Mouse (Mus musculus) stomach, embryonic 15.5 days (tissue): ENCODE data around the gene Oser1. TPM values are rescaled to one million over a fixed set of nuclear protein-coding genes. Genes with fewer than 3 reads are reported as not detected.
"Not testable (repeated sequence)": the region's sequence is repeated elsewhere in the genome, so short reads cannot be mapped to it uniquely, and the experiment has no call there.

Experiments used
- ATAC-seq: fragments of 200-750 bp; cut with Nextera tagmentation; 2 replicates; pipeline ENCODE4 v1.8.0; 2017; ENCODE audit warnings: low read depth, moderate number of reproducible peaks, moderate TSS enrichment; ENCODE audit not compliant: insufficient read depth, low FRiP score
- H3K27ac ChIP-seq: fragments of 300-500 bp; sonication (generic); 2 replicates; pipeline ENCODE4 v1.5.1; 2015; ENCODE audit warnings: mild to moderate bottlenecking, inconsistent platforms
- H3K27me3 ChIP-seq: fragments of 300-500 bp; sonication (generic); replicated peaks from 2 replicates; pipeline ENCODE4 v1.6.1; 2015; ENCODE audit warnings: inconsistent platforms
- H3K36me3 ChIP-seq: fragments of 300-500 bp; sonication (generic); 2 replicates; pipeline ENCODE4 v1.6.1; 2015; ENCODE audit warnings: inconsistent platforms
- H3K4me1 ChIP-seq: fragments of 300-500 bp; sonication (generic); 2 replicates; pipeline ENCODE4 v1.6.1; 2015; ENCODE audit warnings: inconsistent platforms
- H3K4me2 ChIP-seq: fragments of 300-500 bp; sonication (generic); 2 replicates; pipeline ENCODE4 v1.6.1; 2015; ENCODE audit warnings: mild to moderate bottlenecking, inconsistent platforms
- H3K4me3 ChIP-seq: fragments of 300-500 bp; sonication (generic); replicated peaks from 2 replicates; pipeline ENCODE4 v1.5.1; 2015; ENCODE audit warnings: inconsistent platforms
- H3K9ac ChIP-seq: fragments of 300-500 bp; sonication (generic); 2 replicates; pipeline ENCODE4 v1.6.1; 2015; ENCODE audit warnings: inconsistent platforms
- H3K9me3 ChIP-seq: fragments of 300-500 bp; sonication (generic); 2 replicates; pipeline ENCODE4 v1.6.1; 2016; ENCODE audit warnings: inconsistent platforms
- WGBS: fragments of 180-500 bp; shearing (Covaris S2); methylation state at CpG from one replicate; pipeline ENCODE4 v1.1.7; 2015; 5-methylcytosine and 5-hydroxymethylcytosine counted together
- polyA plus RNA-seq: library from polyadenylated mRNA; unstranded; fragments of >200 nt; fragmentation: Nextera tagmentation; extraction: Ambion mirVana; gene quantifications from 2 replicates; pipeline ENCODE4 v1.2.1, GENCODE M21; 2015

Oser1 gene
- polyA plus RNA-seq, 1 experiment from 2014 or later = 84.6 TPM

GRCm38 (mm10) chr2:163417830-163418229 lies 6.7 kb downstream of the Oser1 start:
- H3K27ac ChIP-seq = no peak overlapping the region
- H3K4me2 ChIP-seq = peak overlapping the region; percentile 68
- no peak overlapping the region for H3K9ac ChIP-seq
- H3K4me3 ChIP-seq = peak overlapping the region; percentile 95
- ATAC-seq = no peak
- peaks cover 8% of the 10 kb centered on the region for H3K36me3 ChIP-seq
- H3K4me1 ChIP-seq = peaks cover 16% of the 10 kb centered on the region
- H3K9me3 ChIP-seq = no peaks in the 10 kb centered on the region
- no peaks in the 10 kb centered on the region for H3K27me3 ChIP-seq

- Histone ChIP-seq H3K4me1 (peaks cover 16% of the 10 kb centered on the region), H3K4me3 (no peak overlapping the region), H3K9me3 (no peaks in the 10 kb centered on the region), H3K27ac (no peak overlapping the region), H3K9ac (no peak overlapping the region), H3K4me2 (no peak overlapping the region), H3K27me3 (no peaks in the 10 kb centered on the region), H3K36me3 (peaks cover 8% of the 10 kb centered on the region)
- 80% methylated on average over 6 of the region's 6 CpGs for WGBS
- no peak for ATAC-seq
Observed at GRCm38 (mm10) chr2:163417026-163417425, 7.5 kb downstream of the Oser1 start.

- H3K9ac ChIP-seq = no peak overlapping the region
- H3K27ac ChIP-seq = no peak overlapping the region
- H3K36me3 ChIP-seq = peaks cover 29% of the 10 kb centered on the region
- no peaks in the 10 kb centered on the region for H3K9me3 ChIP-seq
- H3K27me3 ChIP-seq = no peaks in the 10 kb centered on the region
- 83% methylated on average over 9 of the region's 9 CpGs for whole genome bisulfite sequencing
- ATAC-seq = no peak
- H3K4me3 ChIP-seq = no peak overlapping the region
- H3K4me2 ChIP-seq = no peak overlapping the region
- H3K4me1 ChIP-seq = peaks cover 7% of the 10 kb centered on the region; the same call in 1 of the 2 replicates
Observed at GRCm38 (mm10) chr2:163412846-163413590, 11.5 kb downstream of the Oser1 start.

- H3K9ac ChIP-seq = no peak overlapping the region
- 95% methylated on average over 4 of the region's 4 CpGs for WGBS
- no peak overlapping the region for H3K27ac ChIP-seq
- no peaks in the 10 kb centered on the region for H3K27me3 ChIP-seq
- ATAC-seq = no peak
- no peak overlapping the region for H3K4me2 ChIP-seq
- H3K36me3 ChIP-seq = peaks cover 30% of the 10 kb centered on the region
- H3K9me3 ChIP-seq = no peaks in the 10 kb centered on the region
- no peak overlapping the region for H3K4me3 ChIP-seq
- H3K4me1 ChIP-seq = 0 out of 2 replicates have a peak, but pooled peaks cover 1% of the 10 kb centered on the region
Observed at GRCm38 (mm10) chr2:163412419-163412818, 12.1 kb downstream of the Oser1 start.

- H3K4me1 ChIP-seq = no peaks in the 10 kb centered on the region
- no peaks in the 10 kb centered on the region for H3K9me3 ChIP-seq
- ATAC-seq = no peak
- H3K27ac ChIP-seq = no peak overlapping the region
- peaks cover 33% of the 10 kb centered on the region for H3K36me3 ChIP-seq
- WGBS = 84% methylated on average over 4 of the region's 4 CpGs
- H3K27me3 ChIP-seq = no peaks in the 10 kb centered on the region
- H3K9ac ChIP-seq = no peak overlapping the region
- no peak overlapping the region for H3K4me2 ChIP-seq
- H3K4me3 ChIP-seq = no peak overlapping the region
Observed at GRCm38 (mm10) chr2:163411840-163412239, 12.7 kb downstream of the Oser1 start.

- not testable (repeated sequence) for H3K9me3 ChIP-seq, H3K27me3 ChIP-seq, ATAC-seq, H3K4me1 ChIP-seq, H3K4me2 ChIP-seq, H3K9ac ChIP-seq, H3K27ac ChIP-seq, H3K4me3 ChIP-seq
- peaks cover 33% of the 10 kb centered on the region for H3K36me3 ChIP-seq
- WGBS = 90% methylated on average over 3 of the region's 3 CpGs
Observed at GRCm38 (mm10) chr2:163411344-163411743, 13.2 kb downstream of the Oser1 start.

- Histone ChIP-seq H3K27me3 (no peaks in the 10 kb centered on the region), H3K4me3 (no peak overlapping the region), H3K36me3 (peaks cover 33% of the 10 kb centered on the region), H3K9me3 (no peaks in the 10 kb centered on the region), H3K9ac (no peak overlapping the region), H3K27ac (no peak overlapping the region), H3K4me1 (no peaks in the 10 kb centered on the region), H3K4me2 (no peak overlapping the region)
- no peak for ATAC-seq
- WGBS = 95% methylated on average over 3 of the region's 3 CpGs
Observed at GRCm38 (mm10) chr2:163410211-163410610, 14.3 kb downstream of the Oser1 start.

GRCm38 (mm10) chr2:163404037-163404815 lies 20.3 kb downstream of the Oser1 start:
- no peak for ATAC-seq
- no peak overlapping the region for H3K4me2 ChIP-seq
- no peak overlapping the region for H3K4me3 ChIP-seq
- H3K9ac ChIP-seq = no peak overlapping the region
- no peak overlapping the region for H3K27ac ChIP-seq
- WGBS = 72% methylated on average over 8 of the region's 8 CpGs
- no peaks in the 10 kb centered on the region for H3K4me1 ChIP-seq
- no peaks in the 10 kb centered on the region for H3K27me3 ChIP-seq
- H3K9me3 ChIP-seq = no peaks in the 10 kb centered on the region
- H3K36me3 ChIP-seq = peaks cover 8% of the 10 kb centered on the region

GRCm38 (mm10) chr2:163401221-163401620 lies 23.3 kb downstream of the Oser1 start:
- Histone ChIP-seq H3K9ac (no peak overlapping the region), H3K4me3 (no peak overlapping the region)
- 5% methylated on average over 8 of the region's 8 CpGs for WGBS

GRCm38 (mm10) chr2:163399222-163399621 lies 25.3 kb downstream of the Oser1 start:
- no peak for ATAC-seq
- no peak overlapping the region for H3K4me3 ChIP-seq
- WGBS = 67% methylated on average over 8 of the region's 8 CpGs
- 0 out of 2 replicates have a peak, but pooled peaks cover 11% of the 10 kb centered on the region for H3K4me1 ChIP-seq
- no peak overlapping the region for H3K27ac ChIP-seq
- no peak overlapping the region for H3K9ac ChIP-seq
- H3K9me3 ChIP-seq = no peaks in the 10 kb centered on the region
- no peaks in the 10 kb centered on the region for H3K36me3 ChIP-seq
- no peaks in the 10 kb centered on the region for H3K27me3 ChIP-seq
- no peak overlapping the region for H3K4me2 ChIP-seq

More at GRCm38 (mm10) chr2:163401221-163401620, 23.3 kb downstream of the Oser1 start:
- Histone ChIP-seq H3K27me3 (no peaks in the 10 kb centered on the region), H3K27ac (no peak overlapping the region), H3K4me2 (no peak overlapping the region), H3K4me1 (0 out of 2 replicates have a peak, but pooled peaks cover 11% of the 10 kb centered on the region), H3K36me3 (no peaks in the 10 kb centered on the region), H3K9me3 (no peaks in the 10 kb centered on the region)
- ATAC-seq = no peak

GRCm38 (mm10) chr2:163398770-163399169 lies 25.7 kb downstream of the Oser1 start:
- Histone ChIP-seq H3K36me3 (no peaks in the 10 kb centered on the region), H3K9me3 (no peaks in the 10 kb centered on the region), H3K27me3 (no peaks in the 10 kb centered on the region), H3K4me3 (no peak overlapping the region), H3K4me1 (0 out of 2 replicates have a peak, but pooled peaks cover 11% of the 10 kb centered on the region), H3K4me2 (no peak overlapping the region), H3K27ac (peak overlapping the region; percentile 81; the same call in 1 of the 2 replicates), H3K9ac (no peak overlapping the region)
- WGBS = 70% methylated on average over 4 of the region's 4 CpGs
- no peak for ATAC-seq

- peak; percentile 65 for ATAC-seq
- Histone ChIP-seq H3K4me2 (peak within 1 kb of the TSS; percentile 46), H3K4me1 (0 out of 2 replicates have a peak, but pooled peaks cover 11% of the 10 kb centered on the region), H3K9ac (peak within 1 kb of the TSS; percentile 13; the same call in 1 of the 2 replicates), H3K27me3 (no peaks in the 10 kb centered on the region), H3K9me3 (no peaks in the 10 kb centered on the region), H3K27ac (peak within 1 kb of the TSS; percentile 81), H3K36me3 (no peaks in the 10 kb centered on the region), H3K4me3 (peak within 1 kb of the TSS; percentile 35)
- WGBS = 14% methylated on average over 10 of the region's 10 CpGs
Observed at GRCm38 (mm10) chr2:163397905-163398304, 26.6 kb downstream of the Oser1 start, which contains the start of gene Jph2. Gene Jph2, minus strand, starts transcription at chr2:163397993.
